Mouse (Mus musculus) cerebellum, postnatal 10 days (tissue): ENCODE data around the gene Troap.

Experiments
- DNase-seq, 2 experiments: peaks; one replicate each; pipeline ENCODE4 v3.0.0; 2021; ENCODE audit warnings: mixed read lengths in 2 of 2

The Troap gene

DNA sequence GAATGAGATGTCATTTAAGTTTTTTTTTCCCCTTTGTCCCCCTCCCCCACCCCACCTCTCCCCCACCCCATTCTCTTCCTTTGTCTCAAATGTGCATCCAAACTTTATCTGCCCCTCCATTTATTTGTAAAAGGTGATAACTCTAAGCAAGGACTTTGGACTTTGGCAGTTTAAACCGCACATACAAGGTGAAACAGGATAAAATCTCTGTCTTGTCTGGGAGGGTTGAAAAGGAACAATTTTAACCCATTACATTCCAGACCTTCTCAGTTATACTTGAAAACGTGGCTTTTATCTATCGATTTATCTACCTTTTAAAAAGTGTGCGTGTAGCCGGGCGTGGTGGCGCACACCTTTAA, 40.7 kb downstream of the Troap start:
- DNase-seq, result no peak

- DNase-seq, result no peak
Measured at GRCm38 (mm10) chr15:99116539-99116938, 42.2 kb downstream of the Troap start.

DNA sequence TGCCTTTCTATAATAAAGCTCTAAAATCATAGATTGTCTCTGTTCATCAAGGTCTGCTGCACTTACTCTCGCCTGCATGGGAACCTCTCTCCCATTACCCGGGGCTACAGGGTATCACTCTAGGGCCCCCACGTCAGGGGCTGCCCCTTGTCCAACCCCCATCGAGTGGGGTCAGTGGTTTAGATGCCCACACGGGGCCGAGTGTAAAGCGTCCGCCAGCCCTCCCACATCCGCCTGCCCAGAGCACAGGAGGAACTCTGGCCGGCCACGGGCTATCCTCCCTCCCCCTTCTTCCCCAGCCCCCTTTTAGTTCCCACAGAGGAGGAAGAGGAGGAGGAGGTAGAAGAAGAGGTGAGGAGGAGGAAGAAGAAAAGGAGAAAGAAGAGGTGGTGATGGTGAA, 46.4 kb downstream of the Troap start:
- no peak for DNase-seq

DNA sequence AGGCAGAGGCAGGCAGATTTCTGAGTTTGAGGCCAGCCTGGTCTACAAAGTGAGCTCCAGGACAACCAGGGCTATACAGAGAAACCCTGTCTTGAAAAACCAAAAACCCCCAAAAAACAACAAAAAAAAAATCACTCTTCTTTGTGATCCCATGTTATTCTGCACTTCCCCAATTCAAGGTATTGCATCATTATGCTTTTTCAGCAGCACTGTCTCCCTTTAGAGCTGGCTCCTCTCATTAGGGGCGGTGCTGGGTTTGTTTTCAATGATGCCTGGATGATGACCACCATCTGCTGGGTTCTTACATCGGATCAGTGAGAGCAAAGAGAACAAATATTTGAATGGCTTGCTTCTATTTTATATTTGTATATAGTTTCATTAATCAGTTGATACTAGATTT, 48.3 kb downstream of the Troap start:
- DNase-seq, result no peak

GRCm38 (mm10) chr15:99125711-99126080, 51.3 kb downstream of the Troap start, which contains the start of gene Spats2:
Spats2 (plus strand) TSS chr15:99125916.
- no peak for DNase-seq

DNA sequence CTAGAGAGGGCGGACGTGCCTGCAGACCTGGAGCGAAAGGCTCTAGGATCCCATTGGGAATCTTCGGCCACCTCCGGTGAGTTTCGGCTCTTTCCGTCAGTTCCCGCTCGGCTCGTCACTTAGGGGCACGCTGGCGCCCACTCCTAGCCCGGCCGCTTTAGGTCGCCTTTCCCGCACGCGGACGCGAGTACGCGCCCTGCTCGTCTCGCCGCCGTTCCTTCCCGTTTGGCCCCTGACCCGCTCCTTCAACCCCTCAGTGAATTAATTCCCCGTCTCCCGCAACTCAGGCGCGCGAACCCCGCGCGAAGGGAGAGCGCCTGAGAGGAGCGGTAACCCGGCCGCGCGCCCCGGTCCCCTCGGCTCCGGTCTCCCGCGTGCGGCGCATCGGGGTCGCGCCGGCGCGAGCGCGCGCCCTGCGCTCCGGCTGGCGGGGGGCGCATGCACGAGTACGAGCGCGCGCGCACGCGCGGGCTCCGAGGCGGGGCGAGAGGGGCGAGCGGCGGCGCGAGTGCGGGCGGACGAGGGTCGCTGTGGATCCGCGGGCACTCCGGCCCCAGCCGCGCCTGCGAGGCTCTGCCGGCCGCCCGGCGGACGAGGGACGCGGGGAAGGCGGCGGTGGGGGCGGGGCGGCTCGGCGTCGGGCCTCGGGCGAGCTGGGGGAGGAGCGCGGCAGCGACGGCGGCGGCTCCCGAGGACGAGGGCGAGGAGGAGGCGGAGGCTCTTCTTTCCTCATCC, 51.9 kb downstream of the Troap start:
- peak; percentile 91 to 95 for DNase-seq

- no peak for DNase-seq
Measured at GRCm38 (mm10) chr15:99126816-99127365, 52.5 kb downstream of the Troap start.

DNA sequence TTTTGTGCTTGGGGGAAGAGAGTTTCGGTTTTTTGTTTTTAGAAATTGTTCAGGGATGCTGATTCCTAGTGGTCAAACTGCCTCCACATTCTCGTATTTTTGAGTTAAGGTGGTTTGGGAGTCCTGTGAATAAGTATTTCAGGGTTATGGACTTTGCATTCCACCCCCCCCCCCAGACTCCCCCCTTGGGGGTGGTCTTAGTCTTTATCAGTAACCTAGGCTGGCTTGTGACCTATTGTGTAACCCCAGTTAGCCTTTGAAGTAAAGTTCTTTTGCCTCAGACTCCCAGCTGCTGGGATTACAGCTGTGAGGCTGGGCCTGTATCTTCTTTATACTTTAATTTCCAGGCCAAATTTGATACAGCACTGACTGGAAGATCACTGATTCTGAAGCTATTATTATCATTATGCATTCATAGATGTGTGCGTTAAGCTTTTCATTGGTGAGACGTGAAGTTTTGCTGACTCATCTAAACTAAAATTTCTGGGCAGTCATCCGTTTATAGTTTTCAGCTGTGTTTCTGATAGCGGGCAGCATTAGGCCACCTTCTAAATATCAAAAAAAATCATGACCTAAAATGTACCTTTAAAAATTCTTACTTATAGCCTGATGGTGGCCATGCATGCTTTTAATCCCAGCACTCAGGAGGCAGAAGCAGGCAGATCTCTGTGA, 53.6 kb downstream of the Troap start:
- no peak for DNase-seq

DNA sequence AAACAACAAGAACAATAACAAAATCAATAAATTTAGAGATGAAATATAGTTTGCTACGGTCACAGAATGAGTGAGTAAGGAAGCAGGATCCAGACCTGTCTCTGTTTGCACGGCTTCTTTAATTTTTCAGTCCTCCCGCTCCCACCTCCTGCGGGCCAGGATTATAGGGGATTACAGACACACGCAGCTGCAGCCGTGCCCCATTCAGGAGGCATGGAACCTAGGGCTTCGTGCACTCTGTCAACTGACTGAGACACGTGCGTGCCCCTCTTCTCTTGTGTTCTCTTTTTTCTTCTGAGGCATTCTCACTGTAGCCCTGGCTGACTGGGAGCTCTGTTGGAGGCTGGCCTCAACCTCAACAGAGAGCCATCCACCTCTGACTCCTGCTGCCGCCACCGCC, 55.1 kb downstream of the Troap start:
- DNase-seq, result no peak

DNA sequence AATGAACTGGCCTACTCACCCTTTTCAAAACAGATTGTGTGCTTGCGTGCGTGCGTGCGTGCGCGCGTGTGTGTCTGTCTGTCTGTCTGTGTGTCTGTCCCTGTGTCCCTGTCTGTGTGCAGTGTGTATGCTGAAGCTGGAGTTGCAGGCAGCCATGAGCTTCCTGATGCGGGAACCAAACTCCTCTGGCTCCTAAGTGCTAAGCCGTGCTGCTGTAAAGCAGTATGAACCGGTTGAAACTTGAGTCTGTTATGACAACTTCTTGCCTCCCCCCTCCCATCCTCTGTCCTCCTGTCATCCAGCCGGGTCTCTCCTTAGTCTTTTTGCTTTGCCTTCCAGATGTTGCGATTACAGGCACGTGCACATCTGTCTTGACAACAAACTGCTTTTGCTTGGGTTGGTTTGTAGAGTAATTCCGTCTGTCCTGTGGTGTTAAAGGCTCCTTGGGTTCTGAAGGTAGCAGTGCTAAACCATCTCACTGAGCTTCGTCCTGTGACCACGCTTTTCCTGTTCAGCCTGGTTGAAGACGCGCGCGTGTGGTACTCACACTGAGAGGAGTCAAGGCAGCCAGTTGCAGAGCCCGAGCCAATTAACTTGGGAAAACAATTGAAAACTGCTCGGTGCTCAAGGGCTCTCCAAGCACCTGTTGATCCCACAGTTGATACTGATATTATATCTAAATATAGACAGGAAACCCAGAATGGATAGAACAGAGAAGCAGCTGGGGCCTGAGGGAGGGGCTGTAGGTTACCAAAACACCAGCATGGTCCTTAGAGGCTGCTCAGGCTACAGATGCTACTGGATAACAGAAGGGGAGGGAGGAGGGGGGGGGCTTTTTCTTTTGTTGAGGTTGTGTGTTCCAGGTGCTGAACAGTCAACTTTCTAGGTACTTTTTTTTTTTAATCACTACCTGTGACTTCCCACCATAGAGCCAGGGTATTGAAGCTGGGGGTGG, 55.9 kb downstream of the Troap start:
- no peak for DNase-seq
